Mouse (Mus musculus) kidney, postnatal 10 days (tissue): ENCODE results near the gene Sphk2.

Experiments
- DNase-seq: peaks from one replicate; pipeline ENCODE4 v3.0.0; 2021; ENCODE audit warnings: mixed read lengths

Gene Sphk2

DNA sequence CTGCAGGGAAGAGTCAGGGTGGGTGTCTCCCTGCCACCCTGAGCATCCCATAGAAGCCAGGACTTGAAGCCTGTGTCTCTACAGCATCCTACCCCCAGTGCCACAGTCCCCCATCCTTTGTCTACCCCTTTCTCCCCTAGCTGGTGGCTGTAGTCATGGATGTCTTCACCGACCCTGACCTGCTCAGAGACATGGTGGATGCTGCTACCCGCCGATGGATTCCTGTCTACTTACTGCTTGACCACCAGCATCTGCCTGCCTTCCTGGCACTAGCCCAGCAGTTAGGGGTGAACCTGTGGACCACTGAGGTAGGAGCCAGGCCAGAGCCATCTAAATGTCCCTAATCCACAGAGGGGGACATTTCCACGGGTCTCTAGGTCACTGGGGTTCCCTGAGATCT is 5.5 kb upstream of the Sphk2 start:
- DNase-seq, result no peak

DNA sequence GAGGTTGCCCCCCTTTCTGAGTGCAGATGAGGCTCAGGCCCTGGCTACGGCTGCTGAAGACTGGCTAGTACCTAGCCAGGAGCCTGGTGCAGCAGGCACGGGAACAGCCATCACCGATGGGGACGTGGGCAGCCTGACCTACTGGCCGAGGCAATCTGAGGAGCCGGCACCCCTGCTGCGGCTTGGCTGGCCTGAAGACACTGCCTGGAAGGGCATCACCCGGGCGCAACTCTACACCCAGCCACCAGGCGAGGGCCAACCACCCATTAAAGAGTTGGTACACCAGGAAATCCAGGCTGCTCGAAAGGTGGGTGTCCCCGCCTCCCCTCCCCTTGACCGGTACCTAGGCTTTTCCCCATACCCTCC is 4.5 kb upstream of the Sphk2 start:
- DNase-seq, result no peak

GRCm38 (mm10) chr7:45721642-45722347 is 4.0 kb upstream of the Sphk2 start:
- no peak for DNase-seq

DNA sequence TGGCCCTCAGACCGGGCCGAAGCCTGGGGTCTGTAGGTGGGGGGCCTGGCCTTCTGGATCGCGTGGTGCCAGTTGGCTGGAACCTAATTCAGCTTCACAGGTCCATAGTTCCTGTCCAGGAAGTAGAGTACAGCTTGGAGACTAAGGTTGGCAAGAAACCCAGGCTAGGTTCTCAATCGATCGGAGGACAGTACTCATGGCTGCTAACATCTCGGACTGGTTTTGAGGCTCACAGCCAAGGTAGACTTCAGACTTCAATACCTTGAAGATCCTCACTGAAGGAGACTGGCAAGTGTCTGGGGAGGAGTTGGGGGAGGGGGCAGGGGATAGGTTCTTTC is 3.4 kb upstream of the Sphk2 start:
- DNase-seq, result no peak

GRCm38 (mm10) chr7:45720413-45721233 is 2.8 kb upstream of the Sphk2 start, which contains the start of gene Fam83e:
Fam83e (plus strand) TSS chr7:45721212.
- no peak for DNase-seq

DNA sequence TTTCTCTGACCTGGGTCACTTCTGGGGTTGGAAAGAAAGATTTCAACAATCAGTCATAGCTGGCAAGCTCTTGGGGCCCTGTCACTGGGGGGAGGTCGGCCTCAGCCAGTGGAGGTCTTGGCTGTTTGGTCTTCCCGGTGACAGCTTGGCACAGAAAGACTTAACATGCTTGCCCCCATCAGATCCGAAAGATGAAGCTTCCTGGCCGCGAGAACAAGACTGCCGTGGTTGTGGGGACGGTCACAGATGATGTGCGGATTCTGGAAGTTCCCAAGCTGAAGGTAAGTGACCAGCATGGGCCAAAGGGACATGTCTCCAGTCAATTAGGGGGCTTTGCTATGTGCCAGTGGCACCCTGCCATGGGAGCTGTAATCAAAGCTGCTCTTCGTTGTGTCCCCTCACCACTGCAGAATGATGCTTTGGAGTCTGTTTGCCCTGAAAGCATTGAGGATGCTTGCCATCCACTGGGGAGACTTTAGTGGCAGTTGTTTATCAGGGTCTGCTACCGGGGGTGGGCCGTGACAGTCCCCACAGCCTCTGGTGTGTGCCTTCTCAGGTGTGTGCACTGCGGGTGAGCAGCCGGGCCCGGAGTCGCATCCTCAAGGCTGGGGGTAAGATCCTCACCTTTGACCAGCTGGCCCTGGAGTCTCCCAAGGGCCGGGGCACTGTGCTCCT is 2.1 kb upstream of the Sphk2 start:
- DNase-seq, result no peak

GRCm38 (mm10) chr7:45719180-45719579 is 1.4 kb upstream of the Sphk2 start:
- no peak for DNase-seq

DNA sequence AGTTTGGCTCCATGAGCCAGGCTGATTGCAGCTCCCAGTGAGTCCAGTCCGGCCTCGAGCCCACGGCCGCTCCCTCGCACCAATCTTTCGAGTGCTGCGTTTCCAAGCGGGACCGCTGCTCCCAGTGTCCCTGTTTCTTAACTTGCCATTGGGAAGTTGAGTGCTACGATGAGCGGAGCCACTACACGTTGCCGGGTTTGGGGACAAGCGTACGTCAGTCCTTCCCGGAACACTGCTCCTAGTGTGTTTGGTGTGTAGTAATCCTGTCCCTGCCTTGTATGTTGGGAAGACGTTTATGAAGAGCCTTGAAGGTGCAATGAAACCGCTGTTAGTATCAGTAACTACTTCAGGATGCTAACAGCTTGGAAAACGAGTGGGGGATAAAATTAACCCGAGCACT is 529 bp upstream of the Sphk2 start:
- no peak for DNase-seq

GRCm38 (mm10) chr7:45716952-45717917 is 567 bp downstream of the Sphk2 start:
- no peak for DNase-seq

- no peak for DNase-seq
Observed at GRCm38 (mm10) chr7:45716460-45716857, 1.3 kb downstream of the Sphk2 start.

- DNase-seq, result no peak
Observed at GRCm38 (mm10) chr7:45715741-45716459, 1.9 kb downstream of the Sphk2 start.

DNA sequence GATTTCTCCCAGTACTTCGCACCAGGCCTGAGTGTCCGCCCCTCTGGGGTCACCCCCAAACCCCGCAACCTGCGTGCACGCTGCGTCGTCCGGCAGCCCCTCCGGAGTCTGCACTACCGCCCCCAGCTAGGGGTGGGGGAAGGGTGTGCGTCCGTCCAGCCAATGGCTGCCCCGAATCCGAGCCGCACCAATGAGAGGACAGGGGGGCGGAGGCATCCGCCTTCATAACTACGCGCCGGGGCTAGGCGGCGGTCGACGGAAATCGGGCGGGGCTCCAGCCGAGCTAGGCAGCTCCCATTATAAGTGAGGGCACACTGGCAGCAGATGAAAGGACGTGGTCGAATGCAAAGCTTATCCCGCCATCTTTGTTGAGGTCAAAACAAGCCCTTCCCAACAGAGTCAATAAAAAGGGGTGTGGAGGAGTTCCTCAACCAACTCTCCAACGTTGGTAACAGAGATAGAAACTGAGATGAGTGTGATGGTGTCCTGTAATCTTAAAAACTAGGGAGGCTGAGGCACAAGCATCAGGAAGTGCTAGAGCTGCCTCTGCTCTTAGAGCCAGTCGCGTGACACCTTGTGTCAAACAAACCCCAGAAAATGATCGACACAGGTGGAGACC is 2.6 kb downstream of the Sphk2 start, which contains the start of gene Rpl18:
Gene Rpl18, plus strand, starts transcription at position 368 of the 619 bp plus-strand sequence.
- DNase-seq, result peak; percentile 99

DNA sequence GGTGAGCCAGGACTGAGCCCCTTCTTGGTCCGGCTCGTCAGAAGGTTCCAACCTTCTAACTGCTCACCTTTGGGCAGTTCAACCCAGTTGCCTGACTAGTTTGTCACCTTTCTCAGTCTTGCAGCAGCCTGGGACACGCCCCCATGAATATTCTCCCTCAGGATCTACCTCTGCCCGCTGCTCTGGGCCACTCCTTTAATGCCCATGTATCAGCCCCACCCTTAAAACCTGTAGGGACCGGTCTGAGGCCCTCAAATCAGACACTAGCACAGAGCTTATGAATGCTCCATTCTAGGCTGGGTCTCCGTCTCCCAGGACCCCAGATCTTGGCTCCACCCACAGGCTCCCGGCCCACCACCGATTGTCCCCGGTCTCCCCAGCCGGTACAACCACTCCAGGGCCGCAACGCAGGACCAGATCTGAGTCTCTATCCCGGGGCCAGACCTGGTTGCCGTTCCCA is 3.1 kb downstream of the Sphk2 start:
- no peak for DNase-seq

DNA sequence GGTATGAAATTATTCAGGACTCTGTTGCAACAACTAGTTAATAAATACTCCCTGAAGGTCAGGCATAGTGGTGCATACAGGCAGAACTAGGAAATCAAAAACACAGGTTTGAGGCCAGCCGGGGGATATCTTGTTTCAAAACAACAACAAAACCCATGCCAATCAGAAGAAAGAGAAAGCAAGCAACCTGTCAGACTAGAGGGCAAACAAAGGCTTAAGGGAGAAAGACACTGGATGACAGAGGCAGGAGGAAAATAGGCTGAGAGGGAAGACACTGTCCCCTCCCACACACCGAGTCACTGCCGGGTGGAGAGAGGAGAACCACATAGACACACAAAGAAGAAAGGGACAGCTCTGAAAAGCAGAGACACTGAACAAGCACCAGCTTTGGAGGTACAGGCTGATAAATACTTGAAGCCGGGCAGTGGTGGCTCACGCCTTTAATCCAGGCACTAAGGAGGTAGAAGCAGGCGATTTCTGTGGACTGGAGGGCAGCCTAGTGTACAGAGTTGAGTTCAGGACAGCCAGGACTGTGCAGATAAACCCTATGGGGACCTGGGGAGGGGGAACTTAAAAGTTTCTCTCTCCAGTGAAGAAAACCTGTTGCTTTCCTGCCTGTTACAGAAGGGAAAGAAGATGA is 3.8 kb downstream of the Sphk2 start:
- DNase-seq, result no peak

- DNase-seq, result no peak
Observed at GRCm38 (mm10) chr7:45713396-45713795, 4.4 kb downstream of the Sphk2 start.

DNA sequence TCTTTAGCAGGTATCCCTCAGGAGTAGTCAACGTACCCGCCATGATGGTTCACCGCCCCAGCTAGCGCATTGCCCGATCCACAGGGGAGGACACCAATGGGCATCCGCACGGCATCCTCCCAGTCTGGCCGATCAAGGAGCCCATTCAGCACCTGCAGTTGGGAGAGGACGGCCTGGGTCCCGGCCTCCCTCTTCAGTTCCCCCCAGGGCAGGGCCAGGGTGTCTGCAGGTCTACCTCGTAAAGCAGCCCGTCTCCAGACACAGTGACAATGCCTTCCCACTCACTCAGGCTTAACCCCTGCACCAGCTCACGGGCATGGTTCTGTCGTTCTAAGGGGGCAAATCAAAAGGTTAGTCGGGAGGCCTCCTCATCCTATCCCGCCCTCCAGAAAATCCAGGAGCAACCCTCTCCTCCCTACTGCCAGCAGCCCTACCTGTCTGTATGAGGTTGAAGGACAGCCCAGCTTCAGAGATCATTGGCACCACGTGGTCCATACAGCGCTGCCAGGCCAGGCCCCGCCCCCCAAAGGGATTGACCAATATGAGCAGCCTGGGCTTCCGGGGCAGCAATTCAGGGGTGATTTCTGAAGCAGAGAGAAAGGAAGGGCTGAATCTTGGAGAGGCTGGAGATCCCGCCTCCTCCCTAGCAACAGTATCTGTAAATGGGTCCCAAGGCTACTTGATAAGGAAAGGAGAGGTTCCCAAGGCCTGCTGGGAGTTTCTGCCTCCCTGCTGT is 5.6 kb downstream of the Sphk2 start:
- DNase-seq, result peak; percentile 76

GRCm38 (mm10) chr7:45711316-45712021 is 6.3 kb downstream of the Sphk2 start:
- DNase-seq, result peak; percentile 26

GRCm38 (mm10) chr7:45710477-45711191 is 7.2 kb downstream of the Sphk2 start:
- DNase-seq, result peak; percentile 29
